Mouse (Mus musculus) kidney, postnatal 36 days (tissue): ENCODE measurements around the gene Kank2.

Experiments
- DNase-seq, 2 experiments: peaks; one replicate each; pipeline ENCODE4 v3.0.0; 2021 to 2022; ENCODE audit warnings: mixed read lengths in 2 of 2

The Kank2 gene

GRCm38 (mm10) chr9:21748491-21748890 lies 50.1 kb downstream of the Kank2 start:
- DNase-seq, result peak; percentile 27 to 30

GRCm38 (mm10) chr9:21748033-21748432 lies 50.5 kb downstream of the Kank2 start:
- peak; percentile 77 to 79 for DNase-seq

DNA sequence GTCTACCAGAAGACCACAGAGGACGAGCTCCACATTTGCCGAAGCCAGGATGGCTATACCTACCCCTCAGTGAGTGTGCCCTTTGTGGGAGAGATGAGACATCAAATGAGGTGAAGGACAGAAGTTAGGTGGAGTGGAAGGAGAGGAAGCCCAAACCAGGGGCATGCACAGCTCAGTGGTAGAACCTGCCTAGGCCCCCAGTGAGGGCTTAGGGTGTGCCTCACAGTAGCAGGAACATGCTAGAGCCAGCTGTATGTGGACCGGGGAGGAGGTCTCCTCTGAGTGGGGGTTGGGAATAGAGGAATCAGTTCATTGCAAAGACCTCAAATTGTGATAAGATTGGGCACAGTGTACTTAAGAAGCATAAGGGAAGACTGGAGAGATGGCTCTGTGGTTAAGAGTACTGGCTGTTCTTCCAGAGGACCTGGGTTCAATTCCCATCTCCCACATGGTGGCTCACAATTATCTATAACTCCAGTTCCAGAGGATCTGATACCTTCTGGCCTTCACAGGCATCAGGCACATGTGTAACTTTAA lies 51.2 kb downstream of the Kank2 start:
- no peak for DNase-seq

DNA sequence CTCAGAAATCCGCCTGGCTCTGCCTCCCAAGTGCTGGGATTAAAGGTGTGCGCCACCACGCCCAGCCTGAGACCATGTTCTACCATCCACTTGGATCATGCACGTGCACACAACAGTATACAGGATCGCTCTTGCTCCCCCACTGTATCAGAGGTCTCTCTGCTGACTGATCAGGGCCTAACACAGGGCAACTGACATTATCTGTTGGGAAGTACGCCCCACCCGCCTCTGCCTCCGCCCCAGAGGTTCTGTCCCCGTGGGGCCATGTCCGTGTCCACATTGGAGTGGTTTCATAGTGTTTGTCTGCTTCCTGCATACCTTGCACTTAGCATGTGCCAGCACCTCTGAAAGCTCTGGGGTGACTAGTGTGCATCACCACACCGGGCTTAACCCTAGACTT lies 57.0 kb downstream of the Kank2 start:
- no peak for DNase-seq

DNA sequence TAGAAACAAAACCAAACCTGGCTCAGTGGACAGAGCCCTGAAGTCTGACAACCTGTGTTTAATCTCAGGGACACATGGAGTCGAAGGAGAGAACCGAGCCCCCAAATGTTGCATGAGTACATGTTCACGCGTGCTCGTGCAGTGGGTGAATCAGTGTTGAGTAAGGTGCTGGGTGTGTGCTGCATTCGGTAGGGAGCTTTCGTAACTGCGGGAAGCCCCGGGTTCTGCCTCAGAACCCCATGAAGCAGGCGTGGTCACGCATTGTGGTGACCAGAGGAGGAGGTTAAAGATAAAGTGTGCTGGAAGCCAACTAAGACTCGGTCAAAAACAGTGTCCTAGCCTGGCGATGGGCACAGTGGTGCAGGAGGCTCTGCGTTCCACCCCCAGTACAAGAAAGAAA lies 58.1 kb downstream of the Kank2 start:
- no peak for DNase-seq

GRCm38 (mm10) chr9:21738776-21739175 lies 59.8 kb downstream of the Kank2 start:
- no peak for DNase-seq

DNA sequence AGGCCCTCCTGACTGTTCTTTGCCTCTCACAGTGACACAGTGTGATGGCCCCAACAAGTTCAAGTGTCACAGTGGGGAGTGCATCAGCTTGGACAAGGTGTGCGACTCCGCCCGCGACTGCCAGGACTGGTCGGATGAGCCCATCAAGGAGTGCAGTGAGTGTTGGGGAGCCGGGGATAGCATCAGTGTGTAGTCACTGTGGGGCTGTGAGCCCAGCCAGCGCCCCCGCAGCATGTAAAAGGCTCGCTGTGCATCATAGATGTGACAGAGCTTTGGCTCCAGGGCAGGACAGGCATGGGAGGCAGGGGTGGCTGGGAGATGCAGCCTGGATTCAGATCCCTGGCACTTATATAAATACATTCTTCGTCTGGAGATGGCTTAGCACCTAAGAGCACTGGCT lies 61.4 kb downstream of the Kank2 start:
- DNase-seq, result no peak

DNA sequence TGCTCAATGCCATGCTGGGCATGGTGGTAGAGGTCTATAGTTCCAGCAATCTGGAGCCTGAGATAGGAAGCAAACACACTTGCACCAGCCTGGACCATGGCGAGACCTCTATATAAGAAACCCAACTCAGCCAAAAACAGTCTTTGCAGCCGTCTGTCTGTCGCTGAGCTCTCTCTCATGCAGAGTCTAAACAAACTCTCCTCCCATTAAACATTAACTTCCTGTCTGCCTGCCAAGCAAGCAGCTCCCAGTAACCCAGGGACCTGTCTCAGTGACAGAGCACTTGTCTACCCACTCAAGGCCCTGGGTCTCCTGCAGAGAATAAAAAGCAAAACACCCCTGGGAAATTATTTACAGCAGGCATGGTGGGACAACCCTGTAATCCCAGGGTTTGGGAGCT lies 62.0 kb downstream of the Kank2 start:
- DNase-seq, result peak; percentile 65 to 86

DNA sequence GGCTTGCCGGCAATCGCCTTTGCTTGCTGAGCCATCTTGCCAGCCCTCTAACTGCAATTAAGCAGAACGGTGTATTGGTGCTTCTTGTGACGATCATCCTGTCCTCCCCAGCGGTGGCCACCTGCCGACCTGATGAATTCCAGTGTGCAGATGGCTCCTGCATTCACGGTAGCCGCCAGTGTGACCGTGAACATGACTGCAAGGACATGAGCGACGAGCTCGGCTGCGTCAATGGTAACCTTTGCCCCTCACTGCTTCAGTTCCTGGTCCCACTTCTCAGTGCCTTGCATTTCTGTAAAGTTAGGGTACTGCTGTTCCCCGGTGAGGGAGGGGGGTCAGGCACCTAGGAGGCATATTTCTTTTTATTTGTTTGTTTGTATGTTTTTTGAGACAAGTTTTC lies 63.4 kb downstream of the Kank2 start:
- DNase-seq, result peak in 1 of 2 experiments; percentile 37

GRCm38 (mm10) chr9:21733989-21734388 lies 64.6 kb downstream of the Kank2 start:
- DNase-seq, result no peak

- no peak for DNase-seq
Observed at GRCm38 (mm10) chr9:21733446-21733845, 65.1 kb downstream of the Kank2 start.

GRCm38 (mm10) chr9:21732288-21732687 lies 66.3 kb downstream of the Kank2 start:
- DNase-seq, result no peak

DNA sequence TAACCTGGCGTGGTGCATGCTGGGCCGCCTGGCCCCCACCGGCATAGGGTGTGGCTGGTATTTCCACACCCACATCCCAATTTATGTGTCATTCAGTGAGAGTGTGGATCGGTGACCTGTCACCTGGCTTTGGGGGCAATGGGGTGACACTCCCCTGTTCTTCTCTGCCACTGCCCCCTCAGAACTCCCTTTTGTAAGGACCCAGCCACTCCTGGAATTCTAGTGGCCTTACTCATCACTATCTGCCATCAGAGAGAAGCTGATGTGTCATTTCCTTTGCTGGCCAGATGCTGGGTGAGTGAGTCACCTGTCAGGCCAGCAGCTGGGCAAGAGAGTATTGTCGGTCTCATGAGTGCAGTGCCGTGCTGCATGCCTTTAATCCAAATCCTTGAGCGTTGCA lies 69.3 kb downstream of the Kank2 start:
- DNase-seq, result no peak

DNA sequence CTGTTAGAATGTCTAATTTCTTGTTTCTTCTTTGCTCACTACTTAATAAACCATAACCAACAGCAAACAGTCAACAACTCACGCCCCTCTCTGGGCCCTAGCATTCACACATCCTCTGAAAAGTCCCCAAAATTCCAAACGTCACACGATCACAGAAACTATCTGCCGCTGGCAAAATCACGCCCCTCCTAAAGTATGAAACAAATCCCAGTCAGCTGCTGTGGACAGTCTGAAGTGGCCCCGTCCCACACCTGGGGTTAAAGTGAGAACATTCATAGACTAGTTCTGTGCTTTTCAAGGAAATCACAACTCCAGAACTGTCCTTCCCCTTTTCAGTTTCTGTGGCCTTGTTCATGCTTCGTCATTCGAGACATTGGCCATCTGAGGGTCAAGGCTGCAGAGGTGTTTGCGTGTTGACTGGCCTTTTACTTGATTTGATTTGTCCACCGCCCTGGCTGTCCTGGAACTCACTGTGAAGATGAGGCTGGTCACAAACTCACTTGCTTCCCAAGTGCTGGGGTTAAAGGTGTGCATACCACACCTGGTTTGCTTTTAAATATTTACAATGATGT lies 70.2 kb downstream of the Kank2 start:
- DNase-seq, result no peak

GRCm38 (mm10) chr9:21726218-21726975 lies 72.1 kb downstream of the Kank2 start:
- DNase-seq, result no peak

DNA sequence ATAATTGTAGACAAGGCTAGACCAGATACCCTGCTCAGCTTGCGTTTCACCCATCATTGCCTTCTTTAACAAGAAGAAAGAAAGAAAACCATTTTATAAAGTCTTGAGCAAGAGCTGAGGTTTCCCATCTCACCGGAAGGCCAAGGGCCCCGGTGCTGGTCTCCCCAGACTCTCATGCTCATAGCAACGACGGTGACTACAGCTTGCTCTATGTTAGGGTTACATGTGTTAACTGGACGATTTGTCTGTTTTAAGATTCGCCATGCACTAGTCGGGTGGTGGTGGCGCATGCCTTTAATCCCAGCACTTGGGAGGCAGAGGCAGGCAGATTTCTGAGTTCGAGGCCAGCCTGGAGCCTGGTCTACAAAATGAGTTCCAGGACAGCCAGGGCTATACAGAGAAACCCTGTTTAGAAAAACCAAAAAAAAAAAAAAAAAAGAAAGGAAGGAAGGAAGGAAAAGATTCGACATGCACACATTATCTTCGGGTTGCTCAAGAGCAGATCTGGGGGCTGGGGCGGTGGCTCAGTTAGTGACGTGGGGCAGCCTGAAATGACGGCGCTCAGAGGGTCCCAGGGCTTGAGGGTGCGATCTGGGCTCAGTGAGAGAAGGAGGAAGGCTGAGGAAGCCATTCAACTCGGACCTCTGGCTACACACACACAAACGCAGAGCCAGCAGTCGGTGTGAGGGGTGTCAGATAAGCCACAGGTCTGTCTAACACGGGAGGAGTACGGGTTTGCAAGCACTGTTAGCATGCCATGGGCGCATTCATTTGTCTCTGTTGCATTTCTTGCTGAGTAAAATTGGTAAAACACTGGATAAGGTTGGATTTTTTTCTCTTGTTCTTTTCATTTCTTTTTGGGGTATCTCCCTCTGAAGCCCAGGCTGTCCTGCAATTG lies 73.1 kb downstream of the Kank2 start:
- DNase-seq, result no peak

DNA sequence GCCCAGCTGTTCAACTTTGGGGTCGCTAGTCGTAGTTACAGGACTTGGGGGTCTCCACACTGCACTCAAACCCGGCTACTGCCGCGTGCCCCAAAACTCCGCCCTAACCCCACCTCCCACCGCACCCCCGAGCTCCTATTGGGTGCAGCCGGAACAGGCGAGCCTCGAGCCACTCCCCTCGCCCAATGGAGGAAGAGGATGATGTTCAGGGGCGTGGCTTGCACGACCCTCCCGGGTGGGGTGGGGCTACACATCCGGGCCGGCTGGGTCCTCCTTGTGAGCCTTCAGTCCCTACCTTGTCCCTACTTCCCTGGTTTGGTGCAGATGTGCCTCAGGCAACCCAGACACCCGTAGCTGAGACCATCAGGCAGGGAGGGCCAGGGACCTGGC lies 74.4 kb downstream of the Kank2 start:
- DNase-seq, result peak; percentile 92

DNA sequence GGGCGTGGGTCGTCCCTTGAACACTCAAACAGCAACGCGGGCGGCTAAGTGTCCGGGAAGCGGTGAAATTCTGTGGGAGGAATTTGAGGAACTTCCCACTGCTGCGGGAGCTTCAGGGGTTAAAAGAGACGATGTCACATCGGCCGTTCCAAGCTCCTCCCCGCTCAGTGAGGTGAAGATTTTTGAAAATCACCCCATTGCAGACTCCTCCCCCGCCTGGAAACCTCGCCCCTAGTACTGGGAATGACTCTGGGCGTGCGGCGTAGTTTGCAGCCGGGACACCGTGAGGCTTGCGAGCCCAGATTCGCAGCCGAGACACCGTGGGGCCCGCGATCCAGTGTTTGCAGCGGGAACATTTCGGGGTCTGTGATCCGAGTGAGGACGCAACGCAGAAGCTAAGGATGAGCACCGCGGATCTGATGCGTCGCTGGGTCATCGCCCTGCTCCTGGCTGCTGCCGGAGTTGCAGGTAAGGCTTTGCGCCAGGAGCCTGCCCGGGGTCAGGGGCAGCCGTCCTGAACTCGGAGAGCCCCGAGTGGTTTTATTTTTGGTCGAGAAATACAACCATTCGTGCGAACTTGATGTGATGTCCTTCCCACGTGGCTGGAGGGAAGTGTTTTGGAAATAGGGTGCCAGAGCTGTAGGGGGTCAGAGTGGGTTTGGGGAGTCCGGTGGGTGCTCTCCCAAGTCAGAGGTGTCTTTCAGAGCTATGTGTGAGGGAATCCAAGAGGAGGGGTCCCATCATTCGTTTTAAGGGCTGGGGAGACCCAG lies 75.0 kb downstream of the Kank2 start, which contains the start of gene Ldlr:
Gene Ldlr (plus strand): TSS at position 107 of the 770 bp plus-strand sequence.
- DNase-seq, result peak; percentile 82 to 85

GRCm38 (mm10) chr9:21721036-21721435 lies 77.5 kb downstream of the Kank2 start:
- DNase-seq, result no peak

- DNase-seq, result no peak
Observed at GRCm38 (mm10) chr9:21717015-21717414, 81.5 kb downstream of the Kank2 start.
